Mouse (Mus musculus) NIH3T3 (cell line): ENCODE results near the gene Fkbp2.
"Not testable (repeated sequence)": the region's sequence is repeated elsewhere in the genome, so short reads cannot be mapped to it uniquely, and the experiment has no call there.

ENCODE experiments used
- DNase-seq: peaks from one replicate; pipeline ENCODE4 v3.0.0-alpha.2; 2012; ENCODE audit warnings: low read depth

The Fkbp2 gene

GRCm38 (mm10) chr19:6991166-6991565 lies 10.9 kb upstream of the Fkbp2 start:
- not testable (repeated sequence) for DNase-seq

GRCm38 (mm10) chr19:6990712-6991111 lies 10.4 kb upstream of the Fkbp2 start:
- DNase-seq, result no peak

GRCm38 (mm10) chr19:6989251-6989650 lies 8.9 kb upstream of the Fkbp2 start:
- no peak for DNase-seq

- no peak for DNase-seq
These were observed 7.6 kb upstream of the Fkbp2 start for GRCm38 (mm10) chr19:6987904-6988285.

- peak; percentile 78 for DNase-seq
These were observed 7.0 kb upstream of the Fkbp2 start, which contains the start of gene Vegfb for GRCm38 (mm10) chr19:6987061-6987903. Gene Vegfb, minus strand, starts transcription at chr19:6987651.

GRCm38 (mm10) chr19:6985951-6986708 lies 5.8 kb upstream of the Fkbp2 start:
- DNase-seq, result no peak

- no peak for DNase-seq
These were observed 5.0 kb upstream of the Fkbp2 start for GRCm38 (mm10) chr19:6985300-6985699.

- DNase-seq, result no peak
These were observed 3.3 kb upstream of the Fkbp2 start for GRCm38 (mm10) chr19:6983621-6984020.

- no peak for DNase-seq
These were observed 1.2 kb upstream of the Fkbp2 start for GRCm38 (mm10) chr19:6981465-6981864.

- peak; percentile 100 for DNase-seq
These were observed 568 bp downstream of the Fkbp2 start for GRCm38 (mm10) chr19:6979486-6980380.

- DNase-seq, result peak; percentile 71
These were observed 1.3 kb downstream of the Fkbp2 start for GRCm38 (mm10) chr19:6979001-6979479.

- DNase-seq, result no peak
These were observed 1.7 kb downstream of the Fkbp2 start for GRCm38 (mm10) chr19:6978639-6978974.

GRCm38 (mm10) chr19:6977759-6978638 lies 2.3 kb downstream of the Fkbp2 start:
- no peak for DNase-seq

GRCm38 (mm10) chr19:6975537-6976521 lies 4.5 kb downstream of the Fkbp2 start, which contains the start of gene Plcb3:
Gene Plcb3, minus strand, starts transcription at chr19:6976470.
- DNase-seq, result peak; percentile 84

- peak; percentile 93 for DNase-seq
These were observed 5.8 kb downstream of the Fkbp2 start, which contains the start of gene Ppp1r14b for GRCm38 (mm10) chr19:6974211-6975205. Gene Ppp1r14b, plus strand, starts transcription at chr19:6974968.

- DNase-seq, result no peak
These were observed 6.6 kb downstream of the Fkbp2 start for GRCm38 (mm10) chr19:6973581-6974190.

- DNase-seq, result no peak
These were observed 7.9 kb downstream of the Fkbp2 start for GRCm38 (mm10) chr19:6972247-6972917.
